Mouse (Mus musculus) neural tube, embryonic 14.5 days (tissue): Measurements from ENCODE around the gene Plekhm3. TPM values are rescaled to one million over a fixed set of nuclear protein-coding genes. Genes with fewer than 3 reads are reported as not detected.

Source experiments
- ATAC-seq: fragments of 200-750 bp; cut with Nextera tagmentation; 2 replicates; pipeline ENCODE4 v1.8.0; 2017; ENCODE audit warnings: low read depth, mild to moderate bottlenecking, moderate TSS enrichment, moderate library complexity
- H3K27ac ChIP-seq: fragments of 300-500 bp; sonication (generic); 2 replicates; pipeline ENCODE4 v1.5.1; 2014; ENCODE audit warnings: low read depth, mild to moderate bottlenecking, control low read depth, low read length, moderate library complexity, mixed read lengths
- H3K27me3 ChIP-seq: fragments of 300-500 bp; sonication (generic); 2 replicates; pipeline ENCODE4 v1.6.1; 2014; ENCODE audit warnings: low read length; ENCODE audit not compliant: control insufficient read depth, insufficient read depth
- H3K36me3 ChIP-seq: fragments of 300-500 bp; sonication (generic); 2 replicates; pipeline ENCODE4 v1.6.1; 2014; ENCODE audit warnings: low read length, mixed read lengths; ENCODE audit not compliant: control insufficient read depth, insufficient read depth
- H3K4me1 ChIP-seq: fragments of 300-500 bp; sonication (generic); 2 replicates; pipeline ENCODE4 v1.6.1; 2014; ENCODE audit warnings: low read length; ENCODE audit not compliant: control insufficient read depth, insufficient read depth
- H3K4me2 ChIP-seq: fragments of 300-500 bp; sonication (generic); 2 replicates; pipeline ENCODE4 v1.6.1; 2014; ENCODE audit warnings: mild to moderate bottlenecking, low read depth, low read length, control low read depth
- H3K4me3 ChIP-seq: fragments of 300-500 bp; sonication (generic); 2 replicates; pipeline ENCODE4 v1.5.1; 2014; ENCODE audit warnings: low read depth, low read length, control low read depth, mixed read lengths
- H3K9ac ChIP-seq: fragments of 300-500 bp; sonication (generic); replicated peaks from 2 replicates; pipeline ENCODE4 v1.6.1; 2014; ENCODE audit warnings: low read depth, mild to moderate bottlenecking, control low read depth, low read length, mixed read lengths
- H3K9me3 ChIP-seq: fragments of 300-500 bp; sonication (generic); 2 replicates; pipeline ENCODE4 v1.6.1; 2016; ENCODE audit warnings: low read length; ENCODE audit not compliant: control insufficient read depth
- WGBS: fragments of 180-500 bp; shearing (Covaris S2); extraction: QIAGEN DNeasy Blood & Tissue Kit; methylation state at CpG from one replicate; pipeline ENCODE4 v1.1.7; 2014; 5-methylcytosine and 5-hydroxymethylcytosine counted together
- polyA plus RNA-seq: library from polyadenylated mRNA; unstranded; fragments of >200 nt; fragmentation: Nextera tagmentation; extraction: Ambion mirVana; gene quantifications from 2 replicates; pipeline ENCODE4 v1.2.1, GENCODE M21; 2014

Gene Plekhm3
- polyA plus RNA-seq, 1 experiment from 2014 or later = 13.9 TPM

- Histone ChIP-seq H3K4me1 (no peaks in the 10 kb centered on the region), H3K9ac (no peak overlapping the region), H3K4me2 (no peak overlapping the region), H3K27ac (no peak overlapping the region), H3K27me3 (no peaks in the 10 kb centered on the region), H3K4me3 (no peak overlapping the region), H3K9me3 (no peaks in the 10 kb centered on the region), H3K36me3 (no peaks in the 10 kb centered on the region)
- no peak for ATAC-seq
Observed at GRCm38 (mm10) chr1:64744616-64745015, 212.0 kb downstream of the Plekhm3 start.

DNA sequence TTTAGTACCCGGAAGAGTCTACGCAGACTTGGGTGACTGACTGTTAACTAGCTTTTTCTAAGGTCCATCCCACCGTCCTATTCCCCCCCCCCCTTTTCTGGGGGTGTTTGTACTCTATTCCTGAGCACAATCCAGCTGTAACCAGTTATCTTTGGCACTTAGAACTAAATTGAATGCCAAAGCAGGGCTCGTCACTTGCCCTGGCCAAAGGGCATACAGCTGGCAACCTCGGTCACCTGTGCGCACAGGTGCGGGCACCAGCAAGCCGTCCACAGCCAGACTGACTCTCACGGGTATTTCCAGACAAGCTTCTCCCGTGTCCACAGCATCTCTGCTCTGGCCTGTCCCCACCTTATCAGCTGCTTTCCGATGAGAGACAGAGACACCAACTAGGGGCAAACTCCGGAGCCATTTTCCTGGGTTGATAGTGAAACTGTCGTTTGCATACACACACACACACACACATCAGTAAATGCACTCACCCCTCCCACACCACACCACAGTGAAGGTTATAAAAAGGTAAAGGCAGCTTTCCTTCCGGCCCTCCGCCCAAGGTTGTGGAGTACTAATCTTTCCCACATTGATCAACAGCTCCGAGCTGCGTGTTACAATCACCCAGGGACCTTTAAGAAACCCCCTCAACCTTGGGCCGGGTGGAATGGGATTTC lies 213.7 kb downstream of the Plekhm3 start:
- ATAC-seq = no peak
- H3K9ac ChIP-seq = no peak overlapping the region
- WGBS = 88% methylated on average over 17 of the region's 18 CpGs

DNA sequence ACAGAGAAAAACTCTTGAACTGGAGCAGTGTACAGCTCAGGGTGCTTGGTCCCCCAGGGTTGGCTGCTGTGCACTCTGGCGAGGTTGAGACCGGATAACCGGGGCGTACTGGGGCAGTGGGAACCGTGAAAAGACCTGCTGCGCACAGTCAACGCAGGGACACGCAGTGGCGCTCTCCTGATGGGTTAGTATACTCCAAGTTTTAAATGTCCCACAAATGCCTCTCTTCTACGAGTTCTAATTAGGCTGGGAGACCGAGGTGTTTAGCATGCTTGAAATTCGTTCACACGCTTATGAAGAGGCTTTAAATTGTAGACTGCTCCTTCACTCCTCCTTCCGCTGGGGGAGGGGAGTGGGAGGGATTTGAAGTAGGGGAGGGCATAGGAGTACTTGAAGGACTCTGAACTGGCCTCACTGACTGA lies 218.0 kb downstream of the Plekhm3 start:
- Histone ChIP-seq H3K9ac (no peak overlapping the region), H3K27me3 (peaks cover 29% of the 10 kb centered on the region), H3K4me1 (peaks cover 24% of the 10 kb centered on the region), H3K4me2 (peak overlapping the region; percentile 95; the same call in 1 of the 2 replicates), H3K9me3 (no peaks in the 10 kb centered on the region), H3K36me3 (no peaks in the 10 kb centered on the region), H3K27ac (no peak overlapping the region), H3K4me3 (peak overlapping the region; percentile 11; the same call in 1 of the 2 replicates)
- WGBS = 0% methylated on average over 14 of the region's 14 CpGs
- no peak for ATAC-seq

More for the DNA sequence above, 213.7 kb downstream of the Plekhm3 start:
- Histone ChIP-seq H3K4me1 (peaks cover 5% of the 10 kb centered on the region; the same call in 1 of the 2 replicates), H3K4me3 (no peak overlapping the region), H3K27ac (no peak overlapping the region), H3K36me3 (no peaks in the 10 kb centered on the region), H3K9me3 (no peaks in the 10 kb centered on the region), H3K4me2 (no peak overlapping the region), H3K27me3 (no peaks in the 10 kb centered on the region)

DNA sequence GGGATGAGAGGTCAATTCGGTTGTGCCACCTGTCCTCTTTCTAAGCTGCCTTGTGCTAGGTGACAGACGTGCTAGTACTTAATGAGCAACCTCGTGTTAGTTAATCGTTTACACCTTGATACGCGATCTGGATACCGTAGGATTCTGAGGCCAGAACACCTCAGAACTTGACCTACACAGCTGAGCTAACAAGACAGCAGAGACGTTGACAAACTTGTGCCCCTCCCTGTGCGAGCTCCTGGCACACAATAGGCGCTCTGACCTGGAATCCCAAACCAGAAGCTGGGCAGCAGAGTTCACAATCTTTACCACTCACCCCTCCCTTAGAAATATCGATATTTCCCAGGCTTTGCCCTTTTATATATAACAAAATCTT lies 218.5 kb downstream of the Plekhm3 start:
- no peak for ATAC-seq
- peaks cover 24% of the 10 kb centered on the region for H3K4me1 ChIP-seq
- WGBS = 0% methylated on average over 11 of the region's 11 CpGs
- H3K4me2 ChIP-seq = peak overlapping the region; percentile 95
- peak overlapping the region; percentile 51 for H3K4me3 ChIP-seq
- peaks cover 32% of the 10 kb centered on the region for H3K27me3 ChIP-seq
- no peaks in the 10 kb centered on the region for H3K36me3 ChIP-seq
- H3K27ac ChIP-seq = no peak overlapping the region
- H3K9ac ChIP-seq = no peak overlapping the region
- H3K9me3 ChIP-seq = no peaks in the 10 kb centered on the region

GRCm38 (mm10) chr1:64737502-64738179 lies 219.0 kb downstream of the Plekhm3 start, which contains the start of gene Fzd5:
TSS of gene Fzd5 (minus strand) at chr1:64737751.
- no peaks in the 10 kb centered on the region for H3K9me3 ChIP-seq
- H3K4me1 ChIP-seq = peaks cover 24% of the 10 kb centered on the region
- H3K36me3 ChIP-seq = no peaks in the 10 kb centered on the region
- H3K4me2 ChIP-seq = peak within 1 kb of the TSS; percentile 95
- peak within 1 kb of the TSS; percentile 55 for H3K9ac ChIP-seq
- WGBS = under 1% methylated on average over 47 of the region's 73 CpGs
- H3K27me3 ChIP-seq = peaks cover 36% of the 10 kb centered on the region
- peak within 1 kb of the TSS; percentile 51 for H3K4me3 ChIP-seq
- ATAC-seq = peak; percentile 90
- no peak within 1 kb of the TSS for H3K27ac ChIP-seq

GRCm38 (mm10) chr1:64736681-64737501 lies 219.7 kb downstream of the Plekhm3 start:
- Histone ChIP-seq H3K4me2 (peak overlapping the region; percentile 95), H3K9ac (peak overlapping the region; percentile 55), H3K4me3 (peak overlapping the region; percentile 51), H3K9me3 (no peaks in the 10 kb centered on the region), H3K27ac (no peak overlapping the region), H3K36me3 (no peaks in the 10 kb centered on the region), H3K4me1 (peaks cover 24% of the 10 kb centered on the region), H3K27me3 (peaks cover 36% of the 10 kb centered on the region)
- 0 out of 2 replicates have a peak, but pooled peaks have one; percentile 2 for ATAC-seq
- WGBS = 1% methylated on average over 53 of the region's 56 CpGs

Other genes with a start within 250 kb of the Plekhm3 start
- 0.08 and 0.13 TPM in 2 replicates for gene Fzd5, start 219.1 kb downstream of the Plekhm3 start, polyA plus RNA-seq
- gene Akr1cl, start 75.9 kb upstream of the Plekhm3 start, polyA plus RNA-seq = not detected in 2 replicates
- gene Cryge, start 94.3 kb upstream of the Plekhm3 start, polyA plus RNA-seq = not detected in 2 replicates
- gene Crygd, start 106.6 kb upstream of the Plekhm3 start, polyA plus RNA-seq = not detected in 2 replicates
- gene Crygc, start 116.9 kb upstream of the Plekhm3 start, polyA plus RNA-seq = not detected in 2 replicates
- gene Crygb, start 125.5 kb upstream of the Plekhm3 start, polyA plus RNA-seq = 0.68 and 1.1 TPM in 2 replicates
- gene Cryga, start 146.5 kb upstream of the Plekhm3 start, polyA plus RNA-seq = not detected in 2 replicates
- not detected in 2 replicates for gene Gm28845, start 162.7 kb upstream of the Plekhm3 start, polyA plus RNA-seq
- gene D630023F18Rik, start 166.4 kb upstream of the Plekhm3 start, polyA plus RNA-seq = 0.76 and 1.0 TPM in 2 replicates
- gene Idh1, start 229.7 kb upstream of the Plekhm3 start, polyA plus RNA-seq = 492 and 510 TPM in 2 replicates
- gene Pikfyve, start 229.9 kb upstream of the Plekhm3 start, polyA plus RNA-seq = 17.3 and 22.3 TPM in 2 replicates